Mouse (Mus musculus) cortical plate, adult 2 months (tissue): Measurements from ENCODE around the gene Ncoa1.

Source experiments
- CTCF ChIP-seq: fragments of 200-500 bp; IDR thresholded peaks from 2 replicates; pipeline ENCODE4 v1.5.1; 2011; ENCODE audit warnings: mild to moderate bottlenecking, control low read depth, low read length; ENCODE audit not compliant: insufficient read depth; ENCODE audit errors: extremely low read depth
- POLR2A ChIP-seq: fragments of 200-500 bp; IDR thresholded peaks from 2 replicates; pipeline ENCODE4 v1.6.1; 2011; ENCODE audit warnings: mild to moderate bottlenecking, low read length, control low read depth; ENCODE audit not compliant: insufficient read depth; ENCODE audit errors: extremely low read depth

DNA sequence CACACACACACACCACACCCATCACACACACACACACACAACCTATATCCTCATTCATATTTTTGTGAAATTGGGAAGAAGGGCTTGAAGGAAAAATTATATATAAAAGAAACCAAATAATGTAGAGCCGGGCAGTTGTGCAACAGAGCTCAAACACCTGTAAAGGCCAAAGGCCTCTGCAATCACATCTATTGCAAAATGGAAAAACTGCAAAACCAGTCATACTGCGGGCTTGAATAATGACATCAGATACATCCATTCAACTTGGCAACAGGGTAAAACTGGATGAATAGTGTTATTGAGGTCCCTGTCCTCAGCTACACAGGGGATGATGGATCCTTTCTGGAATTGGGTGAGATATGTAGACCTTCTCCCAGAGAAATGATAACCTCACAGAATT lies 13.3 kb downstream of the Ncoa1 start:
- no peak for TF ChIP-seq CTCF
- no peak for TF ChIP-seq POLR2A
